Mouse (Mus musculus) lung, postnatal 10 days (tissue): ENCODE data around the gene Cpne4.

Source experiments
- DNase-seq: peaks from one replicate; pipeline ENCODE4 v3.0.0; 2021

The Cpne4 gene

DNA sequence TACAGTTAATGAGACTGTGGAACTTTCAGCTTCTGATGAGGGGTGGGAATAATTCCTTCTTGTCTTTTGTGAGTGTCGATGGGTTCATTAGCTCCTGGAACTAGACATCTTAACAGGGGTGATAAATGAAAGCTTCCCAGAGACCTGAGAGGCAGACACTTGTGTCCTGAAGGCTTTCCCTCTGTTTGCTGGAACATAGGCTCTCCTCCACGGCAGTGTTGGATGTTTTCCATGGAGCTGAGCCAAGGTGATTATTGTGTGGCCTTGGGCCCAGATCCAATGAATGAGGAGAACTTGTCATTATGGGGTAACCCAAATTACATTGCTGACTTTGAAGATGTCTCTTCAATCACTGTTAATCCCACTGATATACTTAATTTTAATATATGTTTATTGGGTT, 146.1 kb downstream of the Cpne4 start:
- DNase-seq, result peak; percentile 12

DNA sequence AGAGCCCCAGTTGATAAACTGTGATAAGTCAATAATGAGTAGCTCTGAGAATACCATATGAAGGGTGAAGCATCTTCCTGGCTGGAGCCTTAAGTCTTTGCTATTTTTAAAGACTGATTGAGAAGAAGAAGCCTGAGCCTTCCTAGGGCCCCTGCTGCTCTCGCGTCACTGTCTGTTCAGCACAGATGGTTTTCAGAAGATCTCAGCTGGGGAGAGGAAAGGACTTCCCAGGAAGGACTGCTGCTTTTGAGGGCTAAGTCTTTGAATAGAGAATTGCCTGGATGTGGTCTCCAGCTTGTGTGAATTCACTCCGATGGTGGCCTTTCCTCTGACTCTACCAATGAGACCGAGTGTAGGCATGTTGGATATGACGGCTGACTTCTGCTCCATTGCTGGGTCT, 163.7 kb downstream of the Cpne4 start:
- no peak for DNase-seq

DNA sequence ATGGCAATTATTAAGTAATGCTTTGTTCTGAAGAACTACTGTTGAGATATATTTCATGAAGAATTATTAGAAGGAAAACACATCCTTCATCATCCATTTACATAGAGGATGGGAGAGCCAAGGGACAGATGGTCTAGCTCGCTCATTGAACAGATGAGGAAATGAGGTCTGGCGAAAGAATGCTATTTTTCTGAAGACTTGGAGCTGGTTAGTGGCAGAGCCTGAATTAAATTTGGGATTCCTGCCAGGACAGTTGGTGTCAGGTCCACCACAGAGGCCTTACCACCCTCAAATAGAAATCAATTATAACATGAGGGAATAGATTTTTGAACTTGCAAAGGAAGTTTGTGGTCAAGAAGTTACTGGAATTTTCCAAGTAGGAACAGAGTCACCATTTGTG, 178.2 kb downstream of the Cpne4 start:
- no peak for DNase-seq

DNA sequence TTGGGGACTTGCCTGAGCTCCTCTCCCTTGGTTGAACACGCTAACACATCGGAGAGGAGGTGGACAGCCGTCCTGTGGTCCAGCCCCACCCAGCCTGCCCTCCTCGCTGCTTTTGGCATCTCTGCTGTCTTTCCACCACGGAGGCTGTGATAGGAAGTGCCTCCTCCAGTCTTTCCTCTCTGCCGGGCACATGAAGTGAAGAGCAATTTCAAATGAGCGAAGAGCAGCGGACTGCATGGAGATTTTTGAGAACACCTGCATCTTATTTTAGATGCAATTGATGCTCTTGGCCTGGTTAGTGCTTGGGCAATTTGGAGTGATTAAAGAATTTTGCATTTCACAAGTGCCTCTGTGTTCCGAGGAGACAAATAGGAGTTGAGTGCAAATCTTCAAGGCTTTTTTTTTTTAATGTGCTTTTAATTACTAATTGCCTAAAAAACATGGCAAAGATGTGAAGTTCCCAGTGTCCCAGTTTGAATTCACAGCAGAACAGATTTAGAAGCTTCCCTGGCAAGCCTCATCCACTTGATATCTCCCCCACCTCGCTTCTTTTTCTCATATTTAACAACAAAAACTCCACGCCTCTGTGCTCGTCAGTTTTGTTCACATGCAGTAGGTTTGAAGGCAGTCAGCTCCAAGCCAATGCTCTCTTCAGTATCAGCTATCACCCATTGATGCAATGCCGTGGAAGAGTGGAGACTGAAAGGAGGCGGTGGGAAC, 195.7 kb downstream of the Cpne4 start:
- DNase-seq, result no peak

DNA sequence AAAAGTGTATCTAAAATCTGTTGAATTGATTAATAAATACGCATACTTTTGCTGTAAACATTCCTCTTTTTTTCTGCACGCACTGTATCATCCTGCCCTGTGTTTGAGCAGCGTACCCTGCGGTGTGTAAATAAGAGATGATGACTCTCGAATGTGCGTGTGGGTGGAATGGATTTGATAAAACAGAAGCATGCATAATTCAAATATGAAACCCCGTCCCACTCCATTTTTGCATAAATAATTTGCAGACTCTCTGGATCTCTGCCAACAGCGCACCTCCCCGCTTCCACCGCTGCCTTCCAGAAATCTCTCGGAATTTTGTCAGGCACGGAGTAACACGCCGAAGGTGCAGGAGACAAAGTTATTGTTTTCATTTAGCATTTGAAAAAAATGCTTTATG, 208.4 kb downstream of the Cpne4 start:
- DNase-seq, result no peak

DNA sequence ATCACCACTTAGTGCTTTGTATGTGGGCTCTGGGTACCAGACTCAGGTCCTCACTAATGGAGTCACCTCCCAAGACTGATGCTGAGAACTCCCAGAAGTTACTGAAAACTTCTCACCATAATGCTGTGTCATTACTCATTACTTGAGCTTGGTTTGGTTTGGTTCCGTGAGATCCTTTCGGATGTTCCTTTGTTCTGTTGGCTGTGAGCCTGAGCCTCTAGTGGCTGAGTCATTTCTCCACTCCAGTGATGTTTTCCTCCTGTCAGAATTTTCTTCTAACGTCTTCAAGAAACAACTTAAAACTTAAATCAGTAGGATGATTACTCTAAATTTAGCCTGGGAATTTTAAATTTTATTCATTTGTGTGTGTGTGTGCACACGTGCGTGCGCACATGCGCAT, 212.9 kb downstream of the Cpne4 start:
- DNase-seq, result no peak

DNA sequence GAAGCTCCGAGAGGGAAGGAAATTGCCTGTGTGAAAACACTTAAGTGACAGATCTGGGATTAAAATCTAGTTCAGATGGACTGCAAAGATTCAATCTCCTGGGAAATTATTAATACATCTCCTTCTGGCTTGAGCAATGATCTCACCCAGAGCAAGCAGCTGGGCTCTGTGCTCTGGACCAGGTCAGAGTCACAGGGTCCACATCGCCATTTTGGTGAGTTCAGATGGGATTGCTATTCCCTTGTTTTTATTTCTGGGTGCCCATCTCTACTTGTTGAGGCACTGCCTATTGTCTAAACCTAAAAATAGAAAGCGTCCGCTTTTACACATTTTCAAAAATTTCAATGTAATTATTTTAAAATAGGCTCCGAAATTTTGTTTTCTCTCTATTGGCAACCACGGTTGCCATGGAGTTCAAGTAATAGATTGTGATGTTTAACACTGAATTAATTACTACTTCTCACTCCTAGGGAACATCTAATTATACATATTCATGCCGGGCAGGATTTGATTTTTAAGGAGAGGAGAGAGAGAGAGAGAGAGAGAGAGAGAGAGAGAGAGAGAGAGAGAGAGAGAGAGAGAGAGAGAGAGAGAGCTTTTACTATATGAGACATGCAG, 229.2 kb downstream of the Cpne4 start:
- no peak for DNase-seq

DNA sequence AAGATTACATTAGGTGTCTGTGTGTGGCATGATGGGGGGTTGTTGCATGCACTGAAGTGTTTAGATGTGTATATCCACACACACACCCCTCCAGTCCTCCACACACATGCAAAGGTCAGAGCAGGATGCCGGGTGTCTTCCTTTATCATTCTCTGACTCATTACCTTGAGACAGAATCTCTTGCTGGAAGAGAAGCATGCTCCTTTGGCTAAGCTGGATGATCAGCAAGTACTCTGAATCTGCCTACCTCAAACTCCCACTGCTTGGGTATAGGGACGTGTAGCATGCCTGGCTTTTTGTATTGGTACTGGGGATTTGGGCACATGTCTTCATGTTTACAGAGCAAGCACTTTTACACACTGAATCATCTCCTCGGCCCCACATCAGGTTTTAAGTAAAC, 230.0 kb downstream of the Cpne4 start:
- no peak for DNase-seq

DNA sequence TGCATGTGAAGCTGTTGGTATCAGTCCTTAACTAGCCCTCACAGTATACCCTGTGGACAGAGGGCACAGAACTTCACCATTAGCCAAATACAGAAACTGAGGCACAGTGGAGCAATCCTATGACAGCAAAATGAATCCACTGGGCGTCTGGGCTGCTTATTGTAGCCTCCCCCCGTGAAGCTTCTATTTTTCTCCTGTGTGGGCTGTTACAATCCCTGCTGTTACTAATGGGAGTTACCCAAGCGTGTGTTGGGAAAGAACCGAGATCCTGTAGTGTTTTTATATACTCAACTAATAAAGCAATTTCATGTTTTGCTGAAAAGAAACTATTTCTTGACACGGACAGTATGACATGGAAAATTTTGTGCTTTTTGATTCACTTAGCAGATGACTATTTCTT, 230.7 kb downstream of the Cpne4 start:
- no peak for DNase-seq

DNA sequence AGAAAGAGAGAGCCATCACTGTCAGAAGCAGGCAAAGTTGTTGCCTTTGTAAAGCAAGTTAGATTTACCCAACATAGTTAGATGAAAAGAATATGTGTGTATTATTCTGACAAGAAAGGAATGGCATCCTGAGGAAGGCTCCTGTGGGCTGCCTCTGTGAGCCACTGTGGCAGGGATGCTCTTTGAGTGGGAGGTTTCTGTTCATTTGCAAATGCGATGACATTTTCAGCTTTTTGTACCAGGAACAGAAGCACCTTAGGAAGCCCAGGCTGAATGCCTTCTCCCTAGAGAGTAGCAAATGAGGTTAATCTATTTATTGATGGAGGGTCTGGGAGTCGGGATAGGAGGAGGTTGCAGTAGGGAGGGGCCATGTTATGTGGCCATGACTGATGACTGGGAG, 249.5 kb downstream of the Cpne4 start:
- DNase-seq, result no peak

DNA sequence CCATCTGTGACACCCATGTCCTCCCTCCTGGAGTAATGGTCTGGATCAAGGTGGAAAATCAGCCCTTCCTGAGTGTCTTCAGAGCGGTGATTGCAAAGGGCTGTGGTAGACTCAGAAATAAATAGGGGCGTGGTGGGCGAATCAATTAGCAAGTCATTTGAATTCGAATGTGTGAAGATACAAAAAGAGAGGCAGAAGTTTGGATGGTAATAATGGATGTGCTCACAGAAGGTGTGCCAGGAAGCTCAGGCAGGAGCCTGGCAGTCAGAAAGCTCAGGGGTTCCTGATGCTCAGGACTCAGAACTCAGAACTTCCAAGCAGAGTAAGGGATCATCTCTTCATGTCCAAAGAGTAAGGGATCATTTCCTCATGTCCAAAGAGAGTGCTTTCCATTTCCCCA, 257.7 kb downstream of the Cpne4 start:
- no peak for DNase-seq

DNA sequence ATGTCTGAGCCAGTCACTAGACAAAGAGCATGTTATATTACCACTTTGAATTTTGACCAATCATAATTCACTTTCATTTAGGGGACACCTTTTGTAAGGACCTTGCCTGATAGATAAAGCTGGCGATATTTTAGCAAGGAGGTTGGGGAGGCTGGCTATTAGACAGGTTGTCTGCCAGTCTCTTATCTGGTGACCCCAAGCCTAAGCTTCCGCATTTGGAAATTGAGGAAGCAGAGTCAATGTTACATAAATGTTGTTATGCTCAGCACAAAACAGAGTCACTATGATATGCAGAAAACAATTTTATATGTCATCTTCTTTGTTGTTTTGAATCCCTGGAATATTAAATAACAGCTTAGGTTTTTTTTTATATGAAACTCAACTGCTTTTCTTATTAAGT, 267.6 kb downstream of the Cpne4 start:
- DNase-seq, result no peak

DNA sequence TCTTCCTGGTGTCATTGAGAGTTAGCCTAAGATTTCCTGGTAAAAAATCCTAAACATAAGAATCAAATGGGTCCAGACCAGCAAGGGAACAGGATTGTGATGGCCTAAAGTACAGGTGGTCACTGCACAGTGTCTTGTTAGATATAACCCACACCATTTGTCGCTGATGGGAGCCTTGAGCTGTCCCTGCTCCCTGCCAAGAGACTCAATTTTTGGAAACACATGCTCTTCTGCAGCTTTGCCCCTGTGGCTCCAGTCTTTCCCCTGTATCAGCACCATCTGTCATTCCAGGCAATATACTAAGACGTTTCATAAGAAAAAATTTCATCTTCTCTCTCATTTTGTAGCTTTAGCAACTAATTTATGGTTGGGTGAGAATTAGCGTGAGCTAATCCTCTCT, 281.6 kb downstream of the Cpne4 start:
- no peak for DNase-seq

DNA sequence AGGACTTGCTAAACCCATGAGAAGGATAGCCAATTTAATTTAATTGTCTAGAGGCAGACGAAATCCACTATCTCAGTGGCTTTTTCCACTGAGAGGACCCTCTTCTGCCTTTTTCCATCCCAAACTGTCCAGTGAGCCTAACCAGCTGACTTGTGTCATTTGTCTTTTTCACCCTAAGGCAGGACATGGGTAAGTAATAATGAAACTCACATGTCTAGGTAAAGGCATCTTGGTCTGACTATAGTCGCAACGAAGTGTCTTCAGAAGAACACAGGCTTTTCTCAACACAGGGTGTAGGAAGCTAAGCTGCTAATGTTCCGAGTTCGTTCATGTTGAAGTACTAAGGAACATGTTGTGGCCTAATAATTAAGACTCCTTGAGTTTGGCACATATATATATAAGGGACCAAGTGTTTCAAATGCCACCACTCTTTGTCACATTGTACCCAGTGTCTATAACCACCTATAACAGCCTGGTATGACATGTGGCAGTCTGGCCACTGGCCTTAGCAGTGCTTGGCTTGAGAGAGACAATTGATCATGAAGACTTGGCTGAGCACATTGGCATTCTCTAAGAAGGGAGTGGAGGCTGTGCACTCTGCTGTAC, 286.0 kb downstream of the Cpne4 start:
- DNase-seq, result no peak

DNA sequence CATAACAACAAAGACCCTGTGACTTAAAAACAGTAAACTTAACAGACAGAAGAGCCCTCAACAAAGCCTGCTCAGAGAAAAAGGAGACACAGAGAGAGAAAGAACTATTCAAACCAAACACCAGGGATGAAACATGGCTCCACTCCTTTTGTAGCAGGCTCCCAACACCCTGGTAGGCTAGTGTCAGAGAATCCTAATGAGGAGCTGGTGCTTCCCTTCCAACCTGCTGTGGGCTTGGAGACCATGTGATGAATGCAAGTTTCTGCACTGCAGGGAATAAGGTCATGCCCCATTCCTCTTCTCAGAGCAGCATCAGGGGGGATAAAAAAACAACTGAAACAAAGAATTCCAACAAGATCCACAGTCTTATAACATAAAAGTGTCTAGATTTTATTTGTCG, 290.8 kb downstream of the Cpne4 start:
- DNase-seq, result no peak

DNA sequence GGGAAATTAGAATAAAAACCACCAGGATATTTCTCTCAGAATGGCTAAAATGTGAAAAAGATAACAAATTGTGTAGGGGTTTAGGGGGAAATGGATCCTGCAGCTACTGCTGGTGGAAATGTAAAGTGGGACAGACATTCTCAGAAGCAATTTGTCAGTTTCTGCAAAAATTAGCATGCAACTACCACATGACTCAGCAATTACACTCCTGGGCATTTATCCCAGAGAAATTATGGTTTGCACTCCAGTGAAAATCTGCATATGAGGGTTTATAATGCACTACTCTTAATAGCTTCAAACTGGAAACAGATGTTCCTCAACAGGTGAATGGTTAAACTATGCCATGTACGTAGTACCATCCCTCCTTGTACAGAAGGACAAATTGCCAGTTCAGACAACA, 294.2 kb downstream of the Cpne4 start:
- DNase-seq, result no peak

DNA sequence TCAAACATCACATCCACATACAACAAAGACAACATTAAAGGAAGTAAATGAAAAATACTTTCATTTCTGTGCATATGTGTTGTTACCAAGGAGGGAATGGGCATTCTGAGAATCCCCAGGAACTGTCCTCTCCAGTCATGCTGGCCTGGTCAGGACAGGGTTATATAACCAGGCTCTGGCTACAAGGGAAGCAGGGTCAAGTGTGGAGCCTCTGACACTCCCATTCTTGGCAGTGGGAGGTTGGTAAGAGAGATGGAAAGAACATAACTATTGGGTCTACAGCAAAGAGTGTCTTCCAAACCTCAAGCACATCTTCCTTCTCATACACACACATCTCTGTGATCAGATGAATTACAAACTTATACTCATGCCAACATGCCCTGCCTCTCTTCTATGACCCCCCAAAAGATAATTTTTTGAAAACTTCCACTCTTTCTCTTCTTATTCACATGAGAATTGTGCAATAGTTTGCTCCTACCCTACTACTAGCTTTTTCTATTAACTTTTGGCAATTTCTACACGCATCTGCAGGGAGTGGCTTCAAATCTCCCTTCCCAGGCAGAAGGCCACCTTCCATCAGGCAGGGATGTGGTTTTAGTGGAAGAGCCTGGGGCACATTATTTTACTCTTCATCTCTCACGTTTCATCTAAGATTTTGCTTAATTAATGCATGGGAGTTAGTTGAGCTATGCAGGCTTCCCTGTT, 298.3 kb downstream of the Cpne4 start:
- no peak for DNase-seq

DNA sequence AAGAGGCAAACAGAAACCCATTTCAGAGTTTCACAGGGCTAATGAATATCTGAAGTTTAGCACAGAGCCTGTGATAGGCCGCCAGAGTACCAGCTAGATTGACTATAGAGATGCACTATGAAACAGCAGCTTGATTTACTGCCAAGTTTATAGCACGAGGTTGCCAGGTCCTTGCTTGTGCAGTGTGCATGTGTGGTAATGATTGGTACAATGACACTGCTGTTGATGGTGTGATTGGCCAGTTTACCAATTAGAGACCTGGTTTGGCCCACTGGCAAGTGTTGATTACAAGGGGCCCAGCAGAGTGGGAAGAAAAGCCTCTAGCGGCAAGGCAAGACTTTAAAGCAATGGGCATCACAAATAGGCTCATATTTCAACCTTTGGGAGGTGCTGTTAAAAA, 306.6 kb downstream of the Cpne4 start:
- no peak for DNase-seq

DNA sequence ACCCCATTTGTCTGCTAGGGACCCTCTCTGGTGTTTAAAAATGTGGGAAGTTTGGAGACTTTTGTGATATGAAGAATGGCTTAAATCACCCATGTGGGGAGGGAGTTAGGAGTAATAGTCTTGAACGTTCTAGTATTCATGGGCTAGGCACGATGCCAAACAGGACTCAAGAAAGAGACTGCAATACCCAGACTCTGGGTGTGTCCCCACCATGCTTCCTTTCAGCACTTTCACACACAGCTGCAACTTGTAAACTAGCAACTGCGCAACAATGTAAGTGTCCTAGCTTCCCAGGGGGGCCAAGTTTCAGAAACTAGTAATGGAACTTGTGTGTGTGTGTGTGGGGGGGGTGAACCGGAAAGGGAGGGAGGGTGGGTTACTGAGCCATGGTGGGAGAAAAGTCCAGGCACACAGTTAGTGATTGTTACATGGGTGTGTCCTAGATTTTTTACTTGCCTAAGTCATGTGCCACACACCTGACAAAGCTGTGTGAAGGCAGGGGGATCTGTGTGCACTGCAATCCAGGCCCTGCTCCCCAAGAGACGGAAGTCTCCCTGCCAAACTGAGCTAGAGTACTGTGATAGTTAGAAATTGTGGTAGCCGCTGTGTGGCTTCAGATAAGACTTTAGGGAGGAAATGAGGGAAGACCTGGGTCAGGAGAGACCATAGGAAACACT, 307.3 kb downstream of the Cpne4 start:
- peak; percentile 65 for DNase-seq

DNA sequence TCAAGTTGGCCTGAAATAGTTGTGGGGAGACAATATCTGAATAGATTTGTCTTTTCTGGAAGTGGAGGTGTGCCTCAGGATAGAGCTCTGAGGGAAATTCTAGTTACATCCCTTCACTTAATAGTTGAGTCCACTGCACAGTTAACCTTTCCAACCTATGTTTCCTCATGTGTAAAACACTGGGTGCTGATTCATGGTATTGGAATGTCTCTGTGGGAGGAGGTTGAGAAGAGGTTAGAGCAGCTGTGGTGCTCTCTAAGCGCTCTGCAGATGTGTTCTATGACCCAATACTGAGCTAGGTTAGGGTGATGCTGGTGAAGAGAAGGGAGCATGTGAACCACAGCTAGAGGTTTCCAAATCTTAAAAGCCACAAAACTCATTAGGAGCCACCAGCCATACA, 318.7 kb downstream of the Cpne4 start:
- DNase-seq, result no peak

DNA sequence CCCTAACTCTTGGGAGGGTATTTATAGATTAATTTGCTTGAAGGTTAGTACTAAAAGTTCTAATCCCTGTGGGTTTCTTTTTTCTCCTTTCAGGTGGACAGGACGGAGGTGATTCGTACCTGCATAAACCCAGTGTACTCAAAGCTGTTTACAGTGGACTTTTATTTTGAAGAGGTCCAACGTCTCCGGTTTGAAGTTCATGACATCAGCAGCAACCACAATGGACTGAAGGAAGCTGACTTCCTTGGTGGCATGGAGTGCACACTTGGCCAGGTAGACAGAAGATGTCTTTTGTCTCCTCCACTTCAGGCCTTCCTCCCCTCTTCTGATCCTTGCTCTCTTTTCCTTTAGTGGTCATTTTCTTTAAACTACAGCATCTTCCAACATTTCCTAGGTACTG, 325.5 kb downstream of the Cpne4 start:
- no peak for DNase-seq

DNA sequence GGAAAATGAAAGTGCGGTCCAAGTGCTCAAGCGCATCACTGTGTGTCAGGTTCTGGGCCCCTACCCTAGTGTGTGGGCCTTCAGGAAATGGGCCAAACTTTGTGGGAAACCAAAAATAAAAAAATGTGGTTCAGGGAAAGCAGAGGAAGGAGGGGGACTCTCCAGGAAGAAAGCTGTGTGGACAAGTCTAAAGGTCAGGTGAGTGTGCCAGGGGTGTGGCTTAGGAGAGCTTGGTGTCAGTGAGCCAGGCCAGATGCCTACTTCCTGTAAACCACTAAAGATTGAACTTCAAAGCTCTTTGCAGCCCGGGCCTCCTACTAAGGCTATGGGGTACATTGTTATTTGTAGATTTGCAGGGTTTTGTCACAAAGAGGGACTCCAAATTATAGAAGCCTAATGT, 327.1 kb downstream of the Cpne4 start:
- DNase-seq, result peak; percentile 4

DNA sequence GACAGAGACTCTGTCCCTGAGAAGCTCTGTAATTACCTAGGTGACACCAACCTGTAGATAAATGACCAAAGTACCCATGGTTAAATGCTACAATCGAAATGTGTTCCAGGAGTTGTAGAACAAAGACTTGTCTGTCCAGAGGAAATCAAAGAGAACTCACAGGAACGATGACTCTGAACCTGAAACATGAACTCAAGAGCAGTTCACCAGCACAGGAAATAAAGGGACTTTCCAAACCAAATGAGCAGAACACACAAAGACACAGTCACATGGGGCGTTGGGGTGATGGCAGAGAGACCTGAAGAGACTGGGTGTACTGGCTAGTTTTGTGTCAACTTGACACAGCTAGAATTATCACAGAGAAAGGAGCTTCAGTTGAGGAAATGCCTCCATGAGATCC, 329.9 kb downstream of the Cpne4 start:
- DNase-seq, result no peak

DNA sequence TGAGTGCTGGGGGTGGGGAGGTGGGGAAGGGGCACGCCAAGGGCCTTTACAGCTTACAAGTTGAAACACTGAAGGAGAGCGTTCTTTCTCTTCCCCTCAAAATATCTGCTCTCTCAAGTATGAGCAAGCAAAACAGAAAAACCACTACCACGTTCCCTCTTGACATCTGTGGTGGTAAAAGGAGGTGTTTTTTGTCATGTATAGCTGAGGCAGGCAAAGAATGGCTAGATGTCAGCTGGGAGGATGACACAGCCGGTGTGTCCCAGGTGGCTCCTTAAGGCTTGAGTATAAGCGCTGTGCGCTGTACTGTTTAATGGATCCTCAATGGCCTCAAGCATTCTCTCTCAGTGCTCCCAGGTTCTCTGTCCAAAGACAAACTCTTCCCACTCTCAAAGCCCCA, 331.5 kb downstream of the Cpne4 start:
- DNase-seq, result no peak
